ENCODE assay signal across 8 mouse cellular contexts in the genomic region with DNA sequence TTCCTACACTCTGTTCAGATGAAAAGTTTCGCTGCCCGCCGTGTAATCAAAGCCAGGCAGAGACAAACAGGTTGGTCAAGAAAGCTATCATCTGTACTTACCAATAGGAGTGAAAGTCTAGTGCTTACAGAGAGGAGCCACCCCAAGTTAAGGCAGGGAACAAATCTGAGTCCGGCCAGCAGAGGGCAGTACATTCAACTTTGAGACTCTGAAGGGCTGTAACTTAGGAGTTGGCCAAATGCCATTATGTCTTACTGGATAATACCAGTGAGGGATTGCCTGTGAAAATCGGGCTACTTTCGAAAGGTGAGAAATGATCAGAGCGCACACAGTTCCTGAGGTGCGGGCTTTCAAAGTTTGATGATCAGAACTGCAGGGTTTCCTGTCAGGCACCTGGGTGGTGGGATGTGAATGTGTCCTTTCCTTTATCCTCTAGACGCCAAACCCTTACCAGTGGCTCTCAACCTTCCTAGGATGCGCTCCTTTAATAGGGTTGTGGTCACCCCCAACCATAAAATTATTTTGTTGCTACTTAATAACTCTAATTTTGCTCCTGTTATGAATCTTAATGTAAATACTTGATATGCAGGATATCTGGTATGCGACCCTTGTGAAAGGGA. TPM values are rescaled to one million over a fixed set of nuclear protein-coding genes. Genes with fewer than 3 reads are reported as not detected.
A peak's percentile ranks its signal among the peaks of the same experiment; 100 is the strongest.
DNase-seq lines count a peak whose midpoint lies in the region; ATAC-seq and TF ChIP-seq lines count a peak whose summit lies in the region.

No protein-coding gene starts in this region.

- H3K27me3 ChIP-seq in CH12.LX (replicated peaks) = no peaks in the 10 kb centered on the region

- H3K9me3 ChIP-seq in CH12.LX (replicated peaks; ENCODE audit: low read length) = peaks cover 3% of the 10 kb centered on the region

- no peak overlapping the region for H3K9ac ChIP-seq in CH12.LX (ENCODE audit: insufficient read depth, low read depth)

- TF ChIP-seq CTCF in CH12.LX (conservative IDR thresholded peaks at IDR 0.05 in 1 of 2, IDR thresholded peaks at IDR 0.05 in 1 of 2; ENCODE audit: low read depth in 2 of 2, low read length in 2 of 2) = peak; percentile 60 to 90
- TF ChIP-seq CTCF in bone marrow, adult 2 months (IDR thresholded peaks at IDR 0.05; ENCODE audit: control insufficient read depth, insufficient read depth, low read length) = peak; percentile 66
- peak; percentile 73 for TF ChIP-seq CTCF in lung, adult 2 months (IDR thresholded peaks at IDR 0.05; ENCODE audit: insufficient read depth, low read length)

- no peak for TF ChIP-seq POLR2A in CH12.LX (IDR thresholded peaks at IDR 0.05; ENCODE audit: low read depth, low read length)
- TF ChIP-seq POLR2A in bone marrow, adult 2 months (IDR thresholded peaks at IDR 0.05; ENCODE audit: borderline replicate concordance, control insufficient read depth, low read depth, low read length) = no peak
- TF ChIP-seq POLR2A in lung, adult 2 months (IDR thresholded peaks at IDR 0.05; ENCODE audit: borderline replicate concordance, extremely low read depth, low read depth, low read length) = no peak

- no peaks in the 10 kb centered on the region for H3K79me2 ChIP-seq in CH12.LX (replicated peaks; ENCODE audit: control insufficient read depth, extremely low read depth, insufficient read depth, poor library complexity, severe bottlenecking)

- peak; percentile 81 for DNase-seq in CH12.LX (ENCODE audit: extremely low read depth)
- DNase-seq in fibroblast of lung, adult 2 months (ENCODE audit: low read depth) = peak; percentile 44
- peak; percentile 73 to 81 for DNase-seq in heart, postnatal 36 days
- peak; percentile 87 for DNase-seq in large intestine, adult 2 months (ENCODE audit: low read depth, low spot score)
- DNase-seq in lung, adult 2 months = peak; percentile 81
- peak; percentile 70 for DNase-seq in testis, postnatal 14 days (ENCODE audit: low spot score)

- 0 out of 2 replicates have a peak overlapping the region, but pooled peaks have one; percentile 55 for H3K4me2 ChIP-seq in CH12.LX (ENCODE audit: insufficient read depth, low read depth, poor library complexity, severe bottlenecking)

- no peak overlapping the region for H3K4me3 ChIP-seq in CH12.LX (replicated peaks in 1 of 3; ENCODE audit: low read depth in 2 of 3, low read length in 2 of 3, poor library complexity in 1 of 3)
- no peak overlapping the region for H3K4me3 ChIP-seq in bone marrow, adult 2 months (replicated peaks; ENCODE audit: control insufficient read depth, low read depth, low read length)
- H3K4me3 ChIP-seq in lung, adult 2 months (replicated peaks; ENCODE audit: extremely low read depth, low read depth, low read length) = no peak overlapping the region

- H3K36me3 ChIP-seq in CH12.LX (replicated peaks in 1 of 2; ENCODE audit: control insufficient read depth in 1 of 2, insufficient read depth in 1 of 2, low read length in 1 of 2) = no peaks in the 10 kb centered on the region

- H3K27ac ChIP-seq in CH12.LX (ENCODE audit: insufficient read depth, low read depth) = no peak overlapping the region
- no peak overlapping the region for H3K27ac ChIP-seq in bone marrow, adult 2 months (ENCODE audit: control insufficient read depth, insufficient read depth, low read depth, low read length, poor library complexity)

- TF ChIP-seq EP300 in CH12.LX (IDR thresholded peaks at IDR 0.05; ENCODE audit: low read length) = no peak

- intact Hi-C loops in heart, postnatal 36 days (cut with DNase I) = loop anchor here (1.0 kb wide), 1 partner anchor 322 kb away; no protein-coding TSS in a partner anchor

- peaks cover 2 to 11% of the 10 kb centered on the region in 2 experiments; a peak in 3 of 4 replicates for H3K4me1 ChIP-seq in CH12.LX (ENCODE audit: control insufficient read depth in 1 of 2, insufficient read depth in 2 of 2)
- H3K4me1 ChIP-seq in bone marrow, adult 2 months (ENCODE audit: control insufficient read depth, insufficient read depth, low read length) = peaks cover 2% of the 10 kb centered on the region; the same call in 1 of the 2 replicates
- H3K4me1 ChIP-seq in lung, adult 2 months (ENCODE audit: control insufficient read depth, insufficient read depth, low read length) = peaks cover 7% of the 10 kb centered on the region

- in situ Hi-C loops in CH12.LX (cut with MboI; ENCODE audit: low pct_ligation_motif_present, low pct_unique_long_range_greater_than_20kb, low sequenced_read_pairs) = no loop called here

- dilution Hi-C loops in CH12.LX (cut with MboI; ENCODE audit: extremely low pct_ligation_motif_present, extremely low pct_unique_long_range_greater_than_20kb, low sequenced_read_pairs) = no loop called here

- peak; percentile 69 for ATAC-seq in neutrophil, adult 5-6 weeks (ENCODE audit: extremely low read depth, insufficient number of reproducible peaks, low FRiP score, poor library complexity, severe bottlenecking)

- peak; percentile 73 for TF ChIP-seq RAD21 in CH12.LX (IDR thresholded peaks at IDR 0.05; ENCODE audit: low read depth, low read length)

- WGBS in bone marrow, adult 2 months = 50% methylated on average over 11 of the region's 11 CpGs
- WGBS in large intestine, adult 2 months = 40% methylated on average over 11 of the region's 11 CpGs
- WGBS in lung, adult 2 months = 45% methylated on average over 11 of the region's 11 CpGs

TF ChIP-seq in CH12.LX, 34 proteins besides CTCF, POLR2A, EP300 and RAD21:
- TF ChIP-seq HCFC1 (IDR thresholded peaks at IDR 0.05; ENCODE audit: low read depth, low read length) = no peak
- TF ChIP-seq JUND (conservative IDR thresholded peaks at IDR 0.05; ENCODE audit: low read depth, low read length) = no peak
- 0 out of 2 replicates have a peak, but pooled peaks have one; percentile 15 for TF ChIP-seq MAZ (IDR thresholded peaks at IDR 0.05; ENCODE audit: low read depth, low read length)
- TF ChIP-seq CHD1 (IDR thresholded peaks at IDR 0.05; ENCODE audit: low read depth, low read length) = no peak
- no peak for TF ChIP-seq POLR2AphosphoS2 (IDR thresholded peaks at IDR 0.05; ENCODE audit: low read depth, low read length)
- TF ChIP-seq MAFK (IDR thresholded peaks at IDR 0.05; ENCODE audit: insufficient replicate concordance, low read length) = no peak
- TF ChIP-seq NELFE (IDR thresholded peaks at IDR 0.05; ENCODE audit: low read depth, low read length) = 0 out of 2 replicates have a peak, but pooled peaks have one; percentile 42
- peak; percentile 46; the same call in 1 of the 2 replicates for TF ChIP-seq SIN3A (IDR thresholded peaks at IDR 0.05; ENCODE audit: low read length)
- no peak for TF ChIP-seq USF1 (IDR thresholded peaks at IDR 0.05; ENCODE audit: low read depth, low read length)
- TF ChIP-seq SMC3 (IDR thresholded peaks at IDR 0.05; ENCODE audit: low read depth, low read length) = peak; percentile 83
- TF ChIP-seq GABPA (IDR thresholded peaks at IDR 0.05; ENCODE audit: insufficient replicate concordance, low read depth, low read length) = no peak
- TF ChIP-seq IRF4 (IDR thresholded peaks at IDR 0.05; ENCODE audit: low read depth, low read length) = peak; percentile 45; the same call in 1 of the 2 replicates
- TF ChIP-seq MYC (IDR thresholded peaks at IDR 0.05; ENCODE audit: low read depth, low read length) = 0 out of 2 replicates have a peak, but pooled peaks have one; percentile 26
- no peak for TF ChIP-seq NRF1 (IDR thresholded peaks at IDR 0.05; ENCODE audit: low read depth, low read length)
- no peak for TF ChIP-seq ZNF384 (IDR thresholded peaks at IDR 0.05; ENCODE audit: low read depth, low read length)
- TF ChIP-seq PAX5 (IDR thresholded peaks at IDR 0.05; ENCODE audit: low read length) = no peak
- TF ChIP-seq BHLHE40 (IDR thresholded peaks at IDR 0.05; ENCODE audit: low read depth, low read length) = no peak
- peak; percentile 48 for TF ChIP-seq ZC3H11A (IDR thresholded peaks at IDR 0.05; ENCODE audit: low read depth, low read length)
- no peak for TF ChIP-seq ZMIZ1 (IDR thresholded peaks at IDR 0.05; ENCODE audit: low read depth, low read length)
- TF ChIP-seq MXI1 (IDR thresholded peaks at IDR 0.05; ENCODE audit: low read depth, low read length) = 0 out of 2 replicates have a peak, but pooled peaks have one; percentile 22

RNA-seq across cellular contexts. Expression of a gene that starts 15.8 kb away (rescaled TPM):
- 17.6 and 17.8 TPM in 2 replicates for total RNA-seq in CH12.LX (2012; rRNA removed)
- 25.0 and 25.7 TPM in 2 replicates for total RNA-seq in CH12.LX (2014; rRNA removed)
- polyA plus RNA-seq in CH12.LX (2012; ENCODE audit: insufficient read length, low read depth) = 26.0 and 28.2 TPM in 2 replicates
- polyA plus RNA-seq in bone marrow, adult 2 months (2011; ENCODE audit: insufficient read depth, insufficient read length, low replicate concordance, missing spikeins) = 2.7 and 4.9 TPM in 2 replicates
- total RNA-seq in heart, postnatal 36 days (2021) = 10 to 100 TPM; 15.6 TPM
- 6.8 and 8.9 TPM in 2 replicates for polyA plus RNA-seq in large intestine, adult 2 months (2012; rRNA removed)
- polyA plus RNA-seq in lung, adult 2 months (2012; rRNA removed) = 18.0 and 19.8 TPM in 2 replicates
- 9.5 and 11.2 TPM in 2 replicates for total RNA-seq in neutrophil, adult 5-6 weeks (2017)
